Mouse (Mus musculus) E14TG2a.4 (cell line): ENCODE measurements around the gene Gdi2.
A peak's percentile ranks its signal among the peaks of the same experiment; 100 is the strongest.
"Not testable (repeated sequence)": the region's sequence is repeated elsewhere in the genome, so short reads cannot be mapped to it uniquely, and the experiment has no call there.

Source experiments
- H3K27me3 ChIP-seq: 2 replicates; pipeline ENCODE4 v1.6.1; 2014; ENCODE audit warnings: low read length, control low read depth; ENCODE audit not compliant: insufficient read depth
- H3K36me3 ChIP-seq: 2 replicates; pipeline ENCODE4 v1.6.1; 2014; ENCODE audit warnings: low read length, control low read depth; ENCODE audit not compliant: insufficient read depth
- H3K4me1 ChIP-seq: replicated peaks from 2 replicates; pipeline ENCODE4 v1.6.1; 2014; ENCODE audit warnings: low read depth, low read length, control low read depth
- H3K4me3 ChIP-seq: replicated peaks from 2 replicates; pipeline ENCODE4 v1.5.1; 2014; ENCODE audit warnings: mild to moderate bottlenecking, low read length
- H3K9me3 ChIP-seq: 2 replicates; pipeline ENCODE4 v1.6.1; 2014; ENCODE audit warnings: low read length, control low read depth
- CTCF ChIP-seq: conservative IDR thresholded peaks from 2 replicates; pipeline ENCODE4 v1.5.1; 2014; ENCODE audit warnings: low read length
- NANOG ChIP-seq: IDR thresholded peaks from 2 replicates; pipeline ENCODE4 v1.6.1; 2014; ENCODE audit warnings: borderline replicate concordance, low read length, mixed read lengths
- POU5F1 ChIP-seq: IDR thresholded peaks from 2 replicates; pipeline ENCODE4 v1.6.1; 2014; ENCODE audit warnings: low read length, borderline replicate concordance

Gdi2 gene

DNA sequence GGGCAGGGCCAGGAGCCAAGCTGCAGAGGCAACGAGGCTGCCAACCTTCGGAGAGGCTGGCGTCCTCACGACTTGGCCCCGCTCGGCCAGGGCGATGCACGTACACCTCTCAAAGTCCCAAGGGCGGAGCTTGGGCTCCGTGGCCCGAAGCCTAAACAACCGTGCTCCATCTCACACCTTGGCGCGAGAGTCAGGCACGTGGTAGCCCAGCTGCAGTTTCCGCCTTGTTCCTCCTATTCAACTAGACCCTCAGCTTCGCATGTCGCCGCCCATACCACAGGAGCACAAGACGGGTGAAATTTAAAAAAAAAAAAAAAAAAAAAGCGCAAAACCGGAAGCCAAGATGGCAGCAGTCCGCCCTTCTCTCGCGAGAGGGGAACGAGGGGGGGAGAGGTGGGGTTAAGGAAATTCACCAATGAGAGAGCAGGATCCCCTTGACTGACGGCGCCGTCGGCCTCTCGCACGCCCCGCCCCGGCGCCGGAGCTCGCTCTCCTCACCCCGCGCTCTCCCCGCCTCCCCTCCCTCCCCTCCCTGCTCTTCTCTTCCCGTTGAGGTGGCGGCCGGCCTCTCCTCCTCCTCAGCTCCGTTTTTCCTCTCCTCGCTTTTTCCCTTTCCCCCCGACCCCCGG, at the start of gene Gdi2:
Gene Gdi2, plus strand, starts transcription at position 470 of the 629 bp plus-strand sequence.
- Histone ChIP-seq H3K4me1 (peaks cover 41% of the 10 kb centered on the region), H3K9me3 (peaks cover 6% of the 10 kb centered on the region), H3K4me3 (peak within 1 kb of the TSS; percentile 97), H3K36me3 (peaks cover 28% of the 10 kb centered on the region), H3K27me3 (no peaks in the 10 kb centered on the region)
- TF ChIP-seq POU5F1 (no peak), NANOG (no peak), CTCF (no peak)

DNA sequence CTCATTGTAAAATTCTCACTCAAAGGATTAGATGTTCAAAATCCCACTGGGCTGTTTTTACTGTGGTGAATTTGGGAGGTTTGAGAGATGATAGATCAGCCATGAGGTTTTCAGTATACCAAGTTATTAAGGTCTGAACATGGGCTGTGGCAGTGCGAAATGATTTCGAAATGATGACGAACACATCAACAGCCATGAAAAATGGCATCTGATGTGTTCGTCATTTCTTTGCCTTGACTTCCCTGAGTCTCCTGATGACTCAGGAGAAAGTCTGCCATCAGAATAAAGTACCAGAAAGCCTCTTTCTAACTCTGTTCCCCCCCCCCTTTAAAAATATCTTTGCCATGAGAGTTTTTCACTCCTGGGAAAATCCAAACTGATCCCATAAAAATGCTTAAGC, 42.3 kb upstream of the Gdi2 start:
- no peaks in the 10 kb centered on the region for H3K36me3 ChIP-seq
- TF ChIP-seq CTCF (no peak), POU5F1 (no peak), NANOG (no peak)
- 0 out of 2 replicates have a peak, but pooled peaks cover 3% of the 10 kb centered on the region for H3K9me3 ChIP-seq
- no peaks in the 10 kb centered on the region for H3K27me3 ChIP-seq
- H3K4me1 ChIP-seq = no peaks in the 10 kb centered on the region
- H3K4me3 ChIP-seq = no peak overlapping the region

DNA sequence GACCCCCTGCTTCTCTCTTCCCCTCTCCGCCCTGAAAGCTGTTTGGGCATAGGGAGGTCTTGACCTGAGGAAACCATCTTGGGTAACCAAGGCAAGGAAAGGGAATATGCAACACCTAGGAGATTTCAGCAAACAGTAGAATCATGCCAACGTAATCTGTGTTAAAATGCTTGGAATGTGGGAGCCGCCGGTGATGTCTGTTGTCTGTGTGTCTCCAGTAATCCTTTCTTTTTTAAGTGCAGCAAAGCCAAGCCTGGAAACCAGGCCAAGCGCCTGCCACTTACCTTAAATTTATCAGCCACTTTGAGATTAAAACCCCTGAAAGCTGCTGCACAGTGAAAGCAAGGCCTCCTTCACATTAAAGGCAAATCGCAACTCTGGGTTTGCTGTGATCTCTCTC, 36.8 kb upstream of the Gdi2 start:
- H3K9me3 ChIP-seq = peaks cover 13% of the 10 kb centered on the region
- H3K4me1 ChIP-seq, H3K36me3 ChIP-seq, H3K4me3 ChIP-seq, H3K27me3 ChIP-seq: not testable (repeated sequence)

DNA sequence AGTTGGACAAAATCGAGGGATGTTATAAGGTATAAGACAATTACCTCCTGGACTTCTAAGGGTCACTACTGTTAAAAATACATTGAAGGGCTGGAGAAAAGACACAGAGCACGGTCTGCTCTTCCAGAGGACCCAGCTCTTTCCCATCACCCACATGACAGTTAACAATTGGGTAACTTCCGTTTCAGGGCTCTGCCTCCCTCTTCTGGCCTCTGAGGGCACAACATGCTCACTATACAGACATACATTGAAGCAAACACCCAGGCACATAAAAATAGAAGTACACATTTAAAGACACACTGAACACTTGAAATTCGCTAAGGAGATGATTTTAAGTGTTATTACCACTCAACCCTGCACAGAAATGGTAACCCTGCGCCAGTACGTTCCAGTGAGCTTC, 22.5 kb upstream of the Gdi2 start:
- H3K27me3 ChIP-seq, H3K4me1 ChIP-seq, H3K9me3 ChIP-seq, H3K36me3 ChIP-seq, H3K4me3 ChIP-seq: not testable (repeated sequence)
- TF ChIP-seq CTCF = peak; percentile 28

DNA sequence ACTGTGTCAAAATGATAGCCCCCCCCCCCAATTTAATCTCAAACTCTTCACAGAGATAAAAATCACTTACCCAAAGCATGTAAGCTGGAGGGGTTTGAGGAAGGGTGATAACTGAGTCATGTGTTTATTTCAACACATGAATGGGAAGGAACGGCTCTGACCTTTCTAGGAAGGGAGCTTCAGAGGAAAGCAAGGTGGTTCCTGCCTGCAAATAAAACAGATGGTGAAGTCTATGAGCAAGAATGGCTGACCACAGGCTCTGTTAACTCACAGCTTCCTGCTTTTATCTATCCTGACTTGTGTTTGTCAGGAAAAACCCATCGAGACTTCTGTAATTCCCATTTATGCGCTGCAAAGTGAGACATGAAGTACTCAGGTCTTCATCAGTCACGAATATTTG, 18.5 kb upstream of the Gdi2 start:
- H3K4me1 ChIP-seq, H3K4me3 ChIP-seq, H3K9me3 ChIP-seq, H3K27me3 ChIP-seq, H3K36me3 ChIP-seq: not testable (repeated sequence)

DNA sequence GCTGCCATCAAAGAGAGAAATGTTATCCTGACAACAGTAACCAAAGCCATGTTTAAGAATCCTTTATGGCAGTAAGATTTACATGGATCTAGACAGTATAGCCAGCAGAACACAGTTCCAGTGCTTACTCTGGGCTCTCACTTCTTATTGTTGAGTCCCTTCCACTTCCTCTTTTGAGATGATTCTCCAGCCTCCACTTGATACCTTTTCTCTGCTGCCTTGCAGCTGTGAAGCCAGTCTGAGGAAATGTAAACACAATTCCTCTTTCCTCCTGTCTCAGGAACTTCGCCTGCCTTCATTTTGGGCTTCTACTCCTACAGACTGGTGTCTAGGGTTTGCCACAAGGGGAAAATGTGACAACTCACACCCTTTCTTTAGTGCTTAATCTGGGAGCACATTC, 17.9 kb upstream of the Gdi2 start:
- not testable (repeated sequence) for H3K9me3 ChIP-seq, H3K27me3 ChIP-seq, H3K4me3 ChIP-seq, H3K36me3 ChIP-seq, H3K4me1 ChIP-seq

DNA sequence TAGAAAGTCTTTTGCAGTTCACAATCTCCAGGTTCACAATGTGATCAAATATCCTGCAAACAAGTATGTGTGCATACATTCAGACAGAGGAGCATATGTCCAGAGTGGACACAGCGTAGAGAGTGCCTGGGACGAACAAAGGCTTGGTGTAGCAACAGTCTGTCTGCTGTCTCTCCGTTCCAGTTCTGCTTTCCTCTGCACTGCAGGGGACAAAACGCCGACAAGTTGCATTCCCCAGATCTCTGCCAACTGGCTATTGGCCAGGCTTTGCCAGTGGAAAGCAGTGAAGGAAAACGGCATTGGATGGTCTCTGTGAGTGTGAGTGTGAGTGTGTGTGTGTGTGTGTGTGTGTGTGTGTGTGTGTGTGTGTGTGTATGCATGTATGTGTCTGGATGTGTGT, 14.4 kb upstream of the Gdi2 start:
- no peaks in the 10 kb centered on the region for H3K27me3 ChIP-seq
- TF ChIP-seq NANOG = no peak
- no peak for TF ChIP-seq CTCF
- no peak for TF ChIP-seq POU5F1
- peaks cover 6% of the 10 kb centered on the region for H3K4me1 ChIP-seq
- no peaks in the 10 kb centered on the region for H3K9me3 ChIP-seq
- H3K36me3 ChIP-seq = no peaks in the 10 kb centered on the region
- no peak overlapping the region for H3K4me3 ChIP-seq

DNA sequence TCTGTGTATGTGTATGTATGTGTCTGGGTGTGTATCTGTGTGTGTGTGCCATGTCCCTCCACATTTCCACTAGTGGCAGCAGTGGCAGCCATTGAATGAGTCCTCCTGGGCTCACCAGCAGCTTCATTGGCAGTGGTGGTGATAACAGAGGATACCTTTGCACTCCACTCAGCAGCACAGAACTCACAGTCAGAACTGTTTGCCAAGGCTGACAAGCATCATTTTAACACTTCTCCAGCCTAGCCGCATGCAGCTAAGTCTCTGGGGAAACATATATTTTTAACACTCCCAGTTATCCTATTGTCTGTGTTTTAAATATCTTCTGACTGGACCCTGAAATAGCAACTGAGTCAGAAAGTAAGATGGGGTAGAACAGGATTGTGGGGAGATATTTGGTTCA, 13.9 kb upstream of the Gdi2 start:
- Histone ChIP-seq H3K4me1 (peaks cover 6% of the 10 kb centered on the region), H3K9me3 (no peaks in the 10 kb centered on the region), H3K4me3 (no peak overlapping the region), H3K27me3 (no peaks in the 10 kb centered on the region), H3K36me3 (no peaks in the 10 kb centered on the region)
- TF ChIP-seq CTCF (no peak), POU5F1 (no peak), NANOG (no peak)

DNA sequence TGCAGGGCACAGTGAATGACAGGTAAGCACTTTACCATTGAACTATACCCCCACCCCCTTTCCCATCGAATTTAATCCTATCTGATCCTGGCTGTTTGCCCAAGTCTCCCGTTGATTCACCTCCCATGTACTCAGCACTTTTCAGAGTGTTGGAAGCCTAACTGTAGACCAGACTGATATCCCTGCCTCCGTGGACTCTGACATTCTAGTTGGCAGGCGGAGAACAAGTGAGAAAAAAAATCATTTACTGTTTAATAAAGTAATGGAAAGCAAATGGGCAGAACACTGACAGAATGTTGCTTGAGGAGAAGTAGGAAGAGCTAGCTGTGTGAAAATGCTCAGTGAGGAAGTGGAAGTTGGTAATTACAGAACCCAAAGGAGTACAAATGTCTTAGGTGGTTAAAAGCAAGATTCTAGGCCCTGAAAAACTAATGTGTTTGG, 12.2 kb upstream of the Gdi2 start:
- H3K4me3 ChIP-seq = no peak overlapping the region
- no peaks in the 10 kb centered on the region for H3K9me3 ChIP-seq
- TF ChIP-seq CTCF (no peak), POU5F1 (no peak), NANOG (no peak)
- H3K27me3 ChIP-seq = no peaks in the 10 kb centered on the region
- H3K36me3 ChIP-seq = no peaks in the 10 kb centered on the region
- H3K4me1 ChIP-seq = peaks cover 19% of the 10 kb centered on the region

DNA sequence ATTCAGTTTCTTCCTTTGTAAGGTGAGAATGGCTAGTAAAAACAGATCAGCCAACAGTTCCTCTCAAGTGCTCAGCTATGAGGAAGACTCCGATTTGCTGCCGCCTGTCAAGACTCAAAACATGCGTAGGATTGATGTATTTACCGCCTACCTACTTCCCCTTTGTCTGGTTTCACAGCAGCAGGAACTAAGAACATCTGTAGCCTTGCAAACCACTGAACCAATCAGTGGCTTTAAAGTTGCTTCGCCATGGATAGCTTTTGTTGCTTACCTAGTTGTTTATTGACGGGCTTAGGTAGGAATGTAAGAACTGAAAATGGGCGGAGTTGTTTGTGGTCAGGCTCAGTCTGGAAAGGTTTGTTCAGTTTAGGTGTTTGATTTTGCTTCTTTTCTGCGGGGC, 11.5 kb upstream of the Gdi2 start:
- Histone ChIP-seq H3K9me3 (no peaks in the 10 kb centered on the region), H3K36me3 (no peaks in the 10 kb centered on the region), H3K27me3 (no peaks in the 10 kb centered on the region), H3K4me1 (peaks cover 25% of the 10 kb centered on the region), H3K4me3 (no peak overlapping the region)
- no peak for TF ChIP-seq POU5F1
- no peak for TF ChIP-seq NANOG
- TF ChIP-seq CTCF = no peak
